Mouse (Mus musculus): ENCODE data around the gene Smim13. TPM values are rescaled to one million over a fixed set of nuclear protein-coding genes. Genes with fewer than 3 reads are reported as not detected.

Gene Smim13
- total RNA-seq, 1 experiment = 5.5 TPM

GRCm38 (mm10) chr13:41206241-41206640 lies 43.4 kb upstream of the Smim13 start:
- no peaks in the 10 kb centered on the region for H3K4me1 ChIP-seq (ENCODE audit: control insufficient read depth in 2 of 2, insufficient read depth in 2 of 2, low read length in 2 of 2, poor library complexity in 1 of 2)
- no peak overlapping the region for H3K4me3 ChIP-seq (ENCODE audit: insufficient read depth in 1 of 2, low read depth in 1 of 2, low read length in 2 of 2, poor library complexity in 1 of 2, severe bottlenecking in 1 of 2)
- TF ChIP-seq ZNF384 (IDR thresholded peaks at IDR 0.05; ENCODE audit: low read depth, low read length) (no peak), MAFK (IDR thresholded peaks at IDR 0.05; ENCODE audit: insufficient read depth, low read depth, low read length) (no peak), ZC3H11A (IDR thresholded peaks at IDR 0.05; ENCODE audit: borderline replicate concordance, low read depth, low read length) (no peak)
- H3K27ac ChIP-seq (ENCODE audit: insufficient read depth, low read depth, low read length, poor library complexity, severe bottlenecking) = no peak overlapping the region
- DNase-seq (ENCODE audit: low read depth, low spot score) = no peak
- no peaks in the 10 kb centered on the region for H3K36me3 ChIP-seq (ENCODE audit: control insufficient read depth, insufficient read depth, low read length, poor library complexity, severe bottlenecking)
- H3K9ac ChIP-seq (ENCODE audit: insufficient read depth, low read depth, low read length, poor library complexity, severe bottlenecking) = no peak overlapping the region
- in situ Hi-C loops (cut with MboI; ENCODE audit: low sequenced_read_pairs in 2 of 2, unreplicated experiment in 2 of 2) = no loop called here
- no peaks in the 10 kb centered on the region for H3K9me3 ChIP-seq (ENCODE audit: control insufficient read depth, insufficient read depth, low read depth, low read length)

GRCm38 (mm10) chr13:41211276-41211675 lies 38.4 kb upstream of the Smim13 start:
- Histone ChIP-seq H3K4me3 (ENCODE audit: insufficient read depth in 1 of 2, low read depth in 1 of 2, low read length in 2 of 2, poor library complexity in 1 of 2, severe bottlenecking in 1 of 2) (no peak overlapping the region), H3K9me3 (ENCODE audit: control insufficient read depth, insufficient read depth, low read depth, low read length) (no peaks in the 10 kb centered on the region), H3K27ac (ENCODE audit: insufficient read depth, low read depth, low read length, poor library complexity, severe bottlenecking) (no peak overlapping the region), H3K9ac (ENCODE audit: insufficient read depth, low read depth, low read length, poor library complexity, severe bottlenecking) (no peak overlapping the region), H3K36me3 (ENCODE audit: control insufficient read depth, insufficient read depth, low read length, poor library complexity, severe bottlenecking) (no peaks in the 10 kb centered on the region), H3K4me1 (ENCODE audit: control insufficient read depth in 2 of 2, insufficient read depth in 2 of 2, low read length in 2 of 2, poor library complexity in 1 of 2) (no peaks in the 10 kb centered on the region)
- in situ Hi-C loops (cut with MboI; ENCODE audit: low sequenced_read_pairs in 2 of 2, unreplicated experiment in 2 of 2) = no loop called here
- no peak for TF ChIP-seq HCFC1 (IDR thresholded peaks at IDR 0.05; ENCODE audit: borderline replicate concordance, insufficient read depth, low read length)
- TF ChIP-seq CHD2 (IDR thresholded peaks at IDR 0.05; ENCODE audit: low read depth, low read length) = no peak
- TF ChIP-seq ZC3H11A (IDR thresholded peaks at IDR 0.05; ENCODE audit: borderline replicate concordance, low read depth, low read length) = no peak
- TF ChIP-seq ZNF384 (IDR thresholded peaks at IDR 0.05; ENCODE audit: low read depth, low read length) = no peak
- no peak for TF ChIP-seq MAFK (IDR thresholded peaks at IDR 0.05; ENCODE audit: insufficient read depth, low read depth, low read length)
- DNase-seq (ENCODE audit: low read depth, low spot score) = no peak

- TF ChIP-seq HCFC1 (IDR thresholded peaks at IDR 0.05; ENCODE audit: borderline replicate concordance, insufficient read depth, low read length) (no peak), MAFK (IDR thresholded peaks at IDR 0.05; ENCODE audit: insufficient read depth, low read depth, low read length) (no peak), CHD2 (IDR thresholded peaks at IDR 0.05; ENCODE audit: low read depth, low read length) (no peak), ZC3H11A (IDR thresholded peaks at IDR 0.05; ENCODE audit: borderline replicate concordance, low read depth, low read length) (no peak), ZNF384 (IDR thresholded peaks at IDR 0.05; ENCODE audit: low read depth, low read length) (no peak)
- no peak overlapping the region for H3K4me3 ChIP-seq (ENCODE audit: insufficient read depth in 1 of 2, low read depth in 1 of 2, low read length in 2 of 2, poor library complexity in 1 of 2, severe bottlenecking in 1 of 2)
- in situ Hi-C loops (cut with MboI; ENCODE audit: low sequenced_read_pairs in 2 of 2, unreplicated experiment in 2 of 2) = no loop called here
- H3K9ac ChIP-seq (ENCODE audit: insufficient read depth, low read depth, low read length, poor library complexity, severe bottlenecking) = no peak overlapping the region
- no peak for DNase-seq (ENCODE audit: low read depth, low spot score)
- H3K27ac ChIP-seq (ENCODE audit: insufficient read depth, low read depth, low read length, poor library complexity, severe bottlenecking) = no peak overlapping the region
- H3K4me1 ChIP-seq (ENCODE audit: control insufficient read depth in 2 of 2, insufficient read depth in 2 of 2, low read length in 2 of 2, poor library complexity in 1 of 2) = no peaks in the 10 kb centered on the region
- no peaks in the 10 kb centered on the region for H3K36me3 ChIP-seq (ENCODE audit: control insufficient read depth, insufficient read depth, low read length, poor library complexity, severe bottlenecking)
- H3K9me3 ChIP-seq (ENCODE audit: control insufficient read depth, insufficient read depth, low read depth, low read length) = no peaks in the 10 kb centered on the region
These were observed 36.9 kb upstream of the Smim13 start for GRCm38 (mm10) chr13:41212558-41213322.

GRCm38 (mm10) chr13:41215669-41216068 lies 34.0 kb upstream of the Smim13 start:
- TF ChIP-seq CHD2 (IDR thresholded peaks at IDR 0.05; ENCODE audit: low read depth, low read length) (no peak), ZC3H11A (IDR thresholded peaks at IDR 0.05; ENCODE audit: borderline replicate concordance, low read depth, low read length) (no peak), MAFK (IDR thresholded peaks at IDR 0.05; ENCODE audit: insufficient read depth, low read depth, low read length) (no peak), ZNF384 (IDR thresholded peaks at IDR 0.05; ENCODE audit: low read depth, low read length) (no peak), HCFC1 (IDR thresholded peaks at IDR 0.05; ENCODE audit: borderline replicate concordance, insufficient read depth, low read length) (no peak)
- Histone ChIP-seq H3K4me1 (ENCODE audit: control insufficient read depth in 2 of 2, insufficient read depth in 2 of 2, low read length in 2 of 2, poor library complexity in 1 of 2) (no peaks in the 10 kb centered on the region), H3K27ac (ENCODE audit: insufficient read depth, low read depth, low read length, poor library complexity, severe bottlenecking) (no peak overlapping the region), H3K9me3 (ENCODE audit: control insufficient read depth, insufficient read depth, low read depth, low read length) (no peaks in the 10 kb centered on the region), H3K4me3 (ENCODE audit: insufficient read depth in 1 of 2, low read depth in 1 of 2, low read length in 2 of 2, poor library complexity in 1 of 2, severe bottlenecking in 1 of 2) (no peak overlapping the region), H3K36me3 (ENCODE audit: control insufficient read depth, insufficient read depth, low read length, poor library complexity, severe bottlenecking) (no peaks in the 10 kb centered on the region), H3K9ac (ENCODE audit: insufficient read depth, low read depth, low read length, poor library complexity, severe bottlenecking) (no peak overlapping the region)
- in situ Hi-C loops (cut with MboI; ENCODE audit: low sequenced_read_pairs in 2 of 2, unreplicated experiment in 2 of 2) = no loop called here
- DNase-seq (ENCODE audit: low read depth, low spot score) = no peak
